ENCODE assay signal across 8 mouse cellular contexts in genomic region chr2:172848193-172848592, GRCm38 (mm10).
DNase-seq lines count a peak whose midpoint lies in the region; ATAC-seq lines count a peak whose summit lies in the region.

No protein-coding gene starts in this region.

- WGBS in embryonic facial prominence, embryonic 15.5 days, result 54% methylated on average over 6 of the region's 6 CpGs
- 68% methylated on average over 6 of the region's 6 CpGs for WGBS in hindbrain, embryonic 10.5 days

- H3K4me3 ChIP-seq in embryonic facial prominence, embryonic 15.5 days (replicated peaks), result no peak overlapping the region
- no peak overlapping the region for H3K4me3 ChIP-seq in hindbrain, embryonic 10.5 days

- peaks cover 6% of the 10 kb centered on the region; the same call in 1 of the 2 replicates for H3K27me3 ChIP-seq in embryonic facial prominence, embryonic 15.5 days
- no peaks in the 10 kb centered on the region for H3K27me3 ChIP-seq in splenic B cell, adult 2 months (ENCODE audit: control insufficient read depth, insufficient read depth, low read length, poor library complexity, severe bottlenecking)
- peaks cover 3% of the 10 kb centered on the region for H3K27me3 ChIP-seq in hindbrain, embryonic 10.5 days (ENCODE audit: insufficient read depth, poor library complexity, severe bottlenecking)

- ATAC-seq in embryonic facial prominence, embryonic 15.5 days (ENCODE audit: insufficient number of reproducible peaks, low FRiP score, low TSS enrichment, low read depth), result no peak

- H3K36me3 ChIP-seq in embryonic facial prominence, embryonic 15.5 days, result no peaks in the 10 kb centered on the region
- H3K36me3 ChIP-seq in splenic B cell, adult 2 months (ENCODE audit: control insufficient read depth, insufficient read depth, low read length, poor library complexity, severe bottlenecking), result no peaks in the 10 kb centered on the region
- H3K36me3 ChIP-seq in hindbrain, embryonic 10.5 days, result no peaks in the 10 kb centered on the region

- H3K27ac ChIP-seq in embryonic facial prominence, embryonic 15.5 days (replicated peaks), result 0 out of 2 replicates have a peak overlapping the region, but pooled peaks have one; percentile 5
- H3K27ac ChIP-seq in hindbrain, embryonic 10.5 days, result no peak overlapping the region

- H3K4me2 ChIP-seq in embryonic facial prominence, embryonic 15.5 days (replicated peaks), result peak overlapping the region; percentile 13; the same call in 1 of the 2 replicates

- H3K9ac ChIP-seq in embryonic facial prominence, embryonic 15.5 days, result no peak overlapping the region

- no peaks in the 10 kb centered on the region for H3K9me3 ChIP-seq in embryonic facial prominence, embryonic 15.5 days (replicated peaks)
- no peaks in the 10 kb centered on the region for H3K9me3 ChIP-seq in hindbrain, embryonic 10.5 days

- H3K4me1 ChIP-seq in embryonic facial prominence, embryonic 15.5 days, result peaks cover 67% of the 10 kb centered on the region
- H3K4me1 ChIP-seq in hindbrain, embryonic 10.5 days (replicated peaks), result peaks cover 38% of the 10 kb centered on the region

- peak; percentile 55 to 65 for DNase-seq in adrenal gland, adult 18-20 months (ENCODE audit: low spot score in 2 of 2)
- no peak for DNase-seq in adrenal gland, adult 8-10 months
- DNase-seq in ovary, postnatal 36 days (ENCODE audit: low spot score), result peak; percentile 34
- no peak for DNase-seq in ovary, postnatal 10 days (ENCODE audit: low spot score)
- peak; percentile 43 for DNase-seq in splenic B cell, adult 2 months (ENCODE audit: low read depth, low spot score)
- DNase-seq in hindbrain, embryonic 10.5 days (ENCODE audit: low spot score), result no peak
- DNase-seq in layer of hippocampus, adult 11-12 months (ENCODE audit: low spot score), result no peak

Comparison
In these comparisons a context has a peak if more than half of its experiments do, and no peak if none do; other contexts are left out.
1. DNase-seq: peak in adrenal gland, adult 18-20 months (2 of 2), ovary, postnatal 36 days (single experiment) and splenic B cell, adult 2 months (single experiment); none in adrenal gland, adult 8-10 months (single experiment), ovary, postnatal 10 days (single experiment), hindbrain, embryonic 10.5 days (single experiment) and layer of hippocampus, adult 11-12 months (single experiment).